Mouse (Mus musculus): ENCODE data around the gene Thumpd2. TPM values are rescaled to one million over a fixed set of nuclear protein-coding genes. Genes with fewer than 3 reads are reported as not detected.

The Thumpd2 gene
- polyA plus RNA-seq, 1 experiment from 2014 or later = 14.3 TPM

DNA sequence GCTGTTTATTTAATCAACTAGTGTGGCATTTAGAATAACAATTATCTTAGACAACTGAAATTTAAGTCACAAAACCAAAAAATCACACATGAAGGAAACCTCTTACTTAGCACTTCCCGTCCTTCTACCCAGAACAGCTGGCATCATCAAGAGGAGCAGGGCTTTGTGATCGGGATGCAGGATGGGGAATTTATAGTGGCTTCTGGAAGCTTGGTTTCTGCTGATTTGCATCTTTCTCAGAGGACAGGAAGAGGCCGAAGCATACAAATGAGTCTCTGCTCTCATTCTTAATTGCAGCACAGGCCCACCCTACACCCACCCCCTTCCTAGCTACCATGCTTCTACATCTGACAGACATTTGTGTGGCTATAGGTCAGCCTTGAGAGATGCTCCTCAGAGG, 20.5 kb downstream of the Thumpd2 start:
- H3K4me2 ChIP-seq (replicated peaks; ENCODE audit: low read depth, low read length) = no peak overlapping the region
- no peak for ATAC-seq (ENCODE audit: low FRiP score, low TSS enrichment)
- no peaks in the 10 kb centered on the region for H3K9me3 ChIP-seq (ENCODE audit: control insufficient read depth, low read length)
- H3K4me3 ChIP-seq (ENCODE audit: low read length) = no peak overlapping the region
- no peaks in the 10 kb centered on the region for H3K4me1 ChIP-seq (ENCODE audit: control insufficient read depth, insufficient read depth, low read length)
- no peak overlapping the region for H3K27ac ChIP-seq (ENCODE audit: low read depth, low read length)
- peaks cover 24% of the 10 kb centered on the region; the same call in 1 of the 2 replicates for H3K36me3 ChIP-seq (ENCODE audit: control insufficient read depth, insufficient read depth, low read length)
- H3K27me3 ChIP-seq (ENCODE audit: control insufficient read depth, insufficient read depth, low read length) = no peaks in the 10 kb centered on the region
- no peak overlapping the region for H3K9ac ChIP-seq (ENCODE audit: low read depth, low read length)
- 89% methylated on average over 3 of the region's 3 CpGs for WGBS

DNA sequence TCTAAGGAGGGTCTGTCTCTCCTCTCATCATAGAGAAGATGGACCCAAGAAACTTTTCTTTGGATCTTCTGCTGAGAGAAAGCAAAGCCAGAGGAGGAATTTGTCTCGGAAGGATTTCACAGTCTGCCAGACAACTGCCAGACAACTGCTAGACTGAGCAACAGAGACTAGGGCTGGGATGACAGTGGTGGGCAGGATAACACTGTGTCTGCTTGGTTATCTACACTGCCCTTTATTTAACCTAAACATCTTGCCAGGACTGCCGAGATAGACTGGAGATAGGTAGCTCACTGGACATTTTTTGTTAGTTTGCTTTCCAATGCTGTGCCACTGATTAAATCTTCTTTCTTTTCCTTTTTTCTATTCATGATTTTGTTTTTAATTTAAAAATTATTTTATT, 23.2 kb downstream of the Thumpd2 start:
- peaks cover 40% of the 10 kb centered on the region; the same call in 1 of the 2 replicates for H3K36me3 ChIP-seq (ENCODE audit: control insufficient read depth, insufficient read depth, low read length)
- ATAC-seq (ENCODE audit: low FRiP score, low TSS enrichment) = no peak
- no peak overlapping the region for H3K9ac ChIP-seq (ENCODE audit: low read depth, low read length)
- H3K27me3 ChIP-seq (ENCODE audit: control insufficient read depth, insufficient read depth, low read length) = no peaks in the 10 kb centered on the region
- no peaks in the 10 kb centered on the region for H3K4me1 ChIP-seq (ENCODE audit: control insufficient read depth, insufficient read depth, low read length)
- 87% methylated on average over 2 of the region's 2 CpGs for WGBS
- no peaks in the 10 kb centered on the region for H3K9me3 ChIP-seq (ENCODE audit: control insufficient read depth, low read length)
- H3K27ac ChIP-seq (ENCODE audit: low read depth, low read length) = no peak overlapping the region
- no peak overlapping the region for H3K4me3 ChIP-seq (ENCODE audit: low read length)
- H3K4me2 ChIP-seq (replicated peaks; ENCODE audit: low read depth, low read length) = no peak overlapping the region

DNA sequence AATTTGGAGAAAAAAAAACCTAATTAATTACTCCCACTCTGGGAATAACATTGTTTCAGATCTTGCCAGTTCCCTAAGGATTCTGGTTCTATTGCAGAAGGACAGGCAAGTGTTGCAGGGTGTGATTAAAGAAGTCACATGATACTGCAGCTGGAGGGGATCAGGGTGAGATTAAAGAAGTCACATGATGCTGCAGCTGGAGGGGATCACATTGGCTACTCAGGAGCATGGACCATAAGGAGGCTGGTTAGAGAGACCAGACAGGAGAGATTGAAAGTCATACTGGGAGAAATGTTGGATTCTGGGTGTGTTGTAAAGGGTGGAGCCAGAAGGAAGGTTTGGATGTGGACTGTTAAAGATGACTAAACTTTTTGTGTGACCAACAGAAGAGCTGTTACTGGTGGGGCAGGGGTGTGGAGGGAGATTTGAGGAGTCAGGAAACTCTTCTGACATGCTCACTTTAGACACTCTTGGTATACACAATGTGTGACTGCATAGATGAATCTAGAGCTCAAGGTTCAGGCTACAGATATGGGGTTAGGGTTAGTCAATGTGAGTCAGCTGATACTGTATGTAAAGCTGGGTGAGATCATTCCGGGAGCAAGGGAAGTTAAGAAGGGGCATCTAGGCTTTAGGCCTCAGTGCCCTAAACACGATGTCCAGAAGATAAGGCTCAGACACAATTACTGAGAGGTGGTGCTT, 26.0 kb downstream of the Thumpd2 start:
- no peak overlapping the region for H3K4me3 ChIP-seq (ENCODE audit: low read length)
- no peak overlapping the region for H3K4me2 ChIP-seq (replicated peaks; ENCODE audit: low read depth, low read length)
- WGBS = 96% methylated on average over 2 of the region's 2 CpGs
- ATAC-seq (ENCODE audit: low FRiP score, low TSS enrichment) = no peak
- no peaks in the 10 kb centered on the region for H3K27me3 ChIP-seq (ENCODE audit: control insufficient read depth, insufficient read depth, low read length)
- no peak overlapping the region for H3K27ac ChIP-seq (ENCODE audit: low read depth, low read length)
- H3K9me3 ChIP-seq (ENCODE audit: control insufficient read depth, low read length) = no peaks in the 10 kb centered on the region
- no peak overlapping the region for H3K9ac ChIP-seq (ENCODE audit: low read depth, low read length)
- H3K4me1 ChIP-seq (ENCODE audit: control insufficient read depth, insufficient read depth, low read length) = no peaks in the 10 kb centered on the region
- peaks cover 41% of the 10 kb centered on the region; the same call in 1 of the 2 replicates for H3K36me3 ChIP-seq (ENCODE audit: control insufficient read depth, insufficient read depth, low read length)

DNA sequence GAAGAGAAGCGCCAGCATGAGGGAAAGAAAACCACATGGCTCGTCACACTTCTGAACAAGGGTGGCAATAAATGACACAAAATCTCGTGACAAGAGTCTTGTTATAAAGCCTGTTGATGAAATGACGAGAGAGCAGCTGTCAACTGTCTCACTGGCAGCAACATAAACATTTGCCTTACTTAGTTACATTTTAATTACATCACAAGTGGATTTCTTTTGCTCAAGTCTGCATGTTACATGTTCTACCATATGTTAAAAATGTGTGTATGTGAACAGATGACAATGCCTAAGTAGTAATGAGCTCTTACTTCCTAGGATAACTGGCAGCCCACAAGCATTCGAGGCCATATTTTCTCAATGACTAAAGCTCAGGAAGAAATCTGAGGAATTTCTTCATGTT, 29.5 kb downstream of the Thumpd2 start:
- no peak overlapping the region for H3K27ac ChIP-seq (ENCODE audit: low read depth, low read length)

DNA sequence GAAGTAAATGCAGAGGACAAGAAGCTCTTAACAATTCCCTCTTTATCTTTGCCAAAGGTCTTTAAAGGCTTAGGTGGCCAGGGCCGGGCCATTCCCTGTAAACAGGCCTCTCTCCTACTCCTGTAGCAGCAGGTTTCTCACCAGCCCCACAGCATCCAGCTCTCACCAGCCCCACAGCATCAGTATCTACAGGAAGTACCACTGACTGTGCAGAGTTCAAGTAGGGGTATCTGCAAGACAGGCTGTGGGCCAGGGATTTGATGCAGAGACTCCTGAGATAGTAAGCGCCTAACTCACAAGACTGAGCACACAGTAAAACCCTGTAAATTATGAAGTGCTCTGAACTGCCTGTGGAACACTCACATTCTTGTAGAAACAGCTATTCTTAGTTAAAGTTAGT, 31.9 kb downstream of the Thumpd2 start:
- H3K36me3 ChIP-seq (ENCODE audit: control insufficient read depth, insufficient read depth, low read length) = peaks cover 37% of the 10 kb centered on the region
- no peaks in the 10 kb centered on the region for H3K9me3 ChIP-seq (ENCODE audit: control insufficient read depth, low read length)
- no peak overlapping the region for H3K4me3 ChIP-seq (ENCODE audit: low read length)
- no peak overlapping the region for H3K27ac ChIP-seq (ENCODE audit: low read depth, low read length)
- 85% methylated on average over 2 of the region's 2 CpGs for WGBS
- H3K4me2 ChIP-seq (replicated peaks; ENCODE audit: low read depth, low read length) = no peak overlapping the region
- H3K9ac ChIP-seq (ENCODE audit: low read depth, low read length) = no peak overlapping the region
- ATAC-seq (ENCODE audit: low FRiP score, low TSS enrichment) = no peak
- no peaks in the 10 kb centered on the region for H3K4me1 ChIP-seq (ENCODE audit: control insufficient read depth, insufficient read depth, low read length)
- no peaks in the 10 kb centered on the region for H3K27me3 ChIP-seq (ENCODE audit: control insufficient read depth, insufficient read depth, low read length)

More for the DNA sequence above, 29.5 kb downstream of the Thumpd2 start:
- Histone ChIP-seq H3K4me1 (ENCODE audit: control insufficient read depth, insufficient read depth, low read length) (no peaks in the 10 kb centered on the region), H3K9me3 (ENCODE audit: control insufficient read depth, low read length) (no peaks in the 10 kb centered on the region), H3K27me3 (ENCODE audit: control insufficient read depth, insufficient read depth, low read length) (no peaks in the 10 kb centered on the region), H3K36me3 (ENCODE audit: control insufficient read depth, insufficient read depth, low read length) (peaks cover 33% of the 10 kb centered on the region), H3K4me3 (ENCODE audit: low read length) (no peak overlapping the region), H3K9ac (ENCODE audit: low read depth, low read length) (no peak overlapping the region), H3K4me2 (replicated peaks; ENCODE audit: low read depth, low read length) (no peak overlapping the region)
- no peak for ATAC-seq (ENCODE audit: low FRiP score, low TSS enrichment)
- 69% methylated on average over 5 of the region's 5 CpGs for WGBS

DNA sequence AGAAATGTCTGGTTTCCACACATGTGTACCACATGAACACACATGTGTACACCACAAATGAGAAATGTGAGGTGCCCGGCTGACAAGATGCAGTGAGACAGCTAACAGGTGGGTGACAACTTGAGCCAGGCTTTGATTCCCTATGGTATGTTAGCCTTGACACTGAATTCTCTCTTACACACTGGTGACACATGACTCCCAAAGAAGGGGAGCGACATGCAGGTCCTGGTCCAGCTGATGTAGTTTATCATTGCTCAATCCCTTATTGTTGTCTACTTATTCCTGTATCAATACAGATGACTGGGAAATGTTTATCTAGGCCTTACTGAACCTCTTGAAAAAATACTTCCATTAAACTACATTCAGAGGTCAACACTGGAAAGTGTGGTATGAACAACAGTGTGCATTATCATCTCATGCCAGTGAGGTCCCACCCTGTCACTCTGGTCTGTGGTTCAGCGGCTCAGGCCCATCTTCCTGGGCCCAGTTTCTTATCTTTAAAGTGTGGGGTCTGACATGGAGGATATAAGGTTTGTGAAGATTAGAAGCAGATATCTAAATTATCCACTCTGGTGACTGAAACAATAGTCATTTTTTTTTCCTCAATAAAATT, 32.9 kb downstream of the Thumpd2 start:
- Histone ChIP-seq H3K27me3 (ENCODE audit: control insufficient read depth, insufficient read depth, low read length) (no peaks in the 10 kb centered on the region), H3K27ac (ENCODE audit: low read depth, low read length) (no peak overlapping the region), H3K4me2 (replicated peaks; ENCODE audit: low read depth, low read length) (no peak overlapping the region), H3K4me1 (ENCODE audit: control insufficient read depth, insufficient read depth, low read length) (no peaks in the 10 kb centered on the region), H3K4me3 (ENCODE audit: low read length) (no peak overlapping the region), H3K9me3 (ENCODE audit: control insufficient read depth, low read length) (no peaks in the 10 kb centered on the region), H3K9ac (ENCODE audit: low read depth, low read length) (no peak overlapping the region), H3K36me3 (ENCODE audit: control insufficient read depth, insufficient read depth, low read length) (peaks cover 32% of the 10 kb centered on the region)
- ATAC-seq (ENCODE audit: low FRiP score, low TSS enrichment) = no peak
- WGBS = 95% methylated on average over 3 of the region's 3 CpGs

DNA sequence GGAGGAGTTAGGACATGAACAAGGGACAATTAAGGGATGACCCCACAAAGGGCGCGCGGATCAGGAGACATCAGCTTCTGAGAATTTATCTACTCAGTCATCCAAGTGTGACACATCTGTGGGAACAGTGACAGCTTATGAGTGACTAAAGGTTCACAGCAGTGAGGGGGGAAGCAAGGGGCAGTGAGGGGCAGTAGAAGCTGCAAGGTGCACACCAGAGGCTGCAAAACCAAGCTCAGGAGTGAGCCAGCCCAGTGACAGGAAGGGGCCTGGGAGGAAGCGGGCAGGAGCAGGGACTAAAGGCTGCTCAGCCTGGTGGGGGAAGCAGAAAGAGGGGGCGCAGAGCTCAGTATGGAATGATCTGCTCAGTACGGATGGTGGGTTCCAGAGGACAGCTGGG, 37.6 kb downstream of the Thumpd2 start:
- no peak for ATAC-seq (ENCODE audit: low FRiP score, low TSS enrichment)
- Histone ChIP-seq H3K27me3 (ENCODE audit: control insufficient read depth, insufficient read depth, low read length) (no peaks in the 10 kb centered on the region), H3K9ac (ENCODE audit: low read depth, low read length) (no peak overlapping the region), H3K4me2 (replicated peaks; ENCODE audit: low read depth, low read length) (no peak overlapping the region), H3K4me3 (ENCODE audit: low read length) (no peak overlapping the region), H3K27ac (ENCODE audit: low read depth, low read length) (no peak overlapping the region), H3K4me1 (ENCODE audit: control insufficient read depth, insufficient read depth, low read length) (no peaks in the 10 kb centered on the region), H3K9me3 (ENCODE audit: control insufficient read depth, low read length) (no peaks in the 10 kb centered on the region), H3K36me3 (ENCODE audit: control insufficient read depth, insufficient read depth, low read length) (peaks cover 43% of the 10 kb centered on the region)
- 92% methylated on average over 6 of the region's 6 CpGs for WGBS

DNA sequence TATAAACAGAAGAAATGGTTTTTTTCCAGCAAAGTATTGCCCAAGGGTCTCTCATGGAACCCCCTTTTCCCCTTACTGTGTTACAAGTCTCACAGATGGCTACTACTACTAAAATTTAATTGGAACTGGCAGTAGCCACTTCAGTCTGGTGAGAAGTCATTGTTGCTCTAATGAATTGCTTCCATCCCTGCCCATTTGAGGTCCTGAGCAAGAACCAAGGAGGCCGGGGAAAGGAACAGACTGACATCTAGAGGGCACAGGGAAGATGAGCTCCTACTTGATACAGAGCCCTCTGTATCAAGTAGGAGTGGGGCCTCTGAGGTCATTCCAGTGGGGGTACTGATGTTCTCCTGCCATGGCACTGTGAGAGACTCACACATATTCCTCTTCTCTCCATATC, 47.8 kb downstream of the Thumpd2 start:
- H3K9ac ChIP-seq (ENCODE audit: low read depth, low read length) = no peak overlapping the region
- no peak for ATAC-seq (ENCODE audit: low FRiP score, low TSS enrichment)
- H3K9me3 ChIP-seq (ENCODE audit: control insufficient read depth, low read length) = no peaks in the 10 kb centered on the region
- no peaks in the 10 kb centered on the region for H3K27me3 ChIP-seq (ENCODE audit: control insufficient read depth, insufficient read depth, low read length)
- no peaks in the 10 kb centered on the region for H3K36me3 ChIP-seq (ENCODE audit: control insufficient read depth, insufficient read depth, low read length)
- no peak overlapping the region for H3K4me3 ChIP-seq (ENCODE audit: low read length)
- no peak overlapping the region for H3K4me2 ChIP-seq (replicated peaks; ENCODE audit: low read depth, low read length)
- 48% methylated on average over 1 of the region's 1 CpGs for WGBS
- H3K4me1 ChIP-seq (ENCODE audit: control insufficient read depth, insufficient read depth, low read length) = no peaks in the 10 kb centered on the region
- no peak overlapping the region for H3K27ac ChIP-seq (ENCODE audit: low read depth, low read length)

DNA sequence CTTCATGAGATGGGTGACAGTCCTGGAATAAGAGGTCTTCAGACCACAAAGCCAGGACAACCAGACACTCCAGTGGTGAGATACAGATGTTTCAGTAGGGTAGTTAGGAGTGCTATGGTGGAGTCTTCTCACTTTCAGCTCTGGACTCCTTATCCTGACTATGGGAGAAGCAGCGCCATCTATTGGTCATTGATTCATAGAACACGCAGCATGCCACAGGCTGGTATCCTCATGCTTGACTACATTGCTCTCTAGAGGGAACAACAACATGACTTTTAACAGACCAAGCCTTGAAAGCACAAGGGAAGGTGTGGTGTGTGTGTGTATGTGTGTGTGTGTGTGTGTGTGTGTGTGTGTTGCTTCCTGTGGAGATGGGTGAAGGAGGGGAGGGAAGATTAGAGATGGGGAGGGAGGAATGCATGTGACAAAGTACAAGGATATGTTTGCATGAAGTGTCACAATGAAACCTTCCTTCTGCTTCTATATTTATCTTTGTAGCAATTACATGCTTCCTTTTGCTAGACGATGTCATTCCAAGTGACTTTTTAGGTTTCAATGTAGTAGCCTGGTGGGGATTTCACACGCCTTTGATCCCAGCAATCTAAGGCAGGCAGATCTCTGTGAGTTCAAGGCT, 49.0 kb downstream of the Thumpd2 start:
- H3K4me3 ChIP-seq (ENCODE audit: low read length) = no peak overlapping the region

More for the DNA sequence above, 49.0 kb downstream of the Thumpd2 start:
- Histone ChIP-seq H3K9ac (ENCODE audit: low read depth, low read length) (no peak overlapping the region), H3K27me3 (ENCODE audit: control insufficient read depth, insufficient read depth, low read length) (no peaks in the 10 kb centered on the region), H3K27ac (ENCODE audit: low read depth, low read length) (no peak overlapping the region), H3K4me1 (ENCODE audit: control insufficient read depth, insufficient read depth, low read length) (no peaks in the 10 kb centered on the region), H3K4me2 (replicated peaks; ENCODE audit: low read depth, low read length) (no peak overlapping the region), H3K9me3 (ENCODE audit: control insufficient read depth, low read length) (no peaks in the 10 kb centered on the region), H3K36me3 (ENCODE audit: control insufficient read depth, insufficient read depth, low read length) (no peaks in the 10 kb centered on the region)
- 51% methylated on average over 4 of the region's 4 CpGs for WGBS
- no peak for ATAC-seq (ENCODE audit: low FRiP score, low TSS enrichment)

Measured in kidney, embryonic 14.5 days (tissue).